Mouse (Mus musculus) monocyte, adult 5-6 weeks (primary cell): ENCODE data around the gene Sp4. TPM values are rescaled to one million over a fixed set of nuclear protein-coding genes. Genes with fewer than 3 reads are reported as not detected.

Experiments
- ATAC-seq: fragments of 153-309, 156-312 bp; replicated peaks from 2 replicates; pipeline ENCODE4 v1.8.0; 2017; ENCODE audit warnings: mild to moderate bottlenecking; ENCODE audit not compliant: low TSS enrichment, insufficient number of reproducible peaks, severe bottlenecking, poor library complexity, low FRiP score
- total RNA-seq: library from RNA; stranded (forward); fragments of 200-1000, 200-491, 200-594 nt; gene quantifications from 3 replicates; pipeline ENCODE4 v1.2.3, GENCODE M21; 2017

Gene Sp4
- total RNA-seq, 1 experiment from 2014 or later: 18.1 TPM

GRCm38 (mm10) chr12:118288947-118289346 is 12.3 kb downstream of the Sp4 start:
- no peak for ATAC-seq

GRCm38 (mm10) chr12:118285099-118285498 is 16.1 kb downstream of the Sp4 start:
- ATAC-seq: no peak

DNA sequence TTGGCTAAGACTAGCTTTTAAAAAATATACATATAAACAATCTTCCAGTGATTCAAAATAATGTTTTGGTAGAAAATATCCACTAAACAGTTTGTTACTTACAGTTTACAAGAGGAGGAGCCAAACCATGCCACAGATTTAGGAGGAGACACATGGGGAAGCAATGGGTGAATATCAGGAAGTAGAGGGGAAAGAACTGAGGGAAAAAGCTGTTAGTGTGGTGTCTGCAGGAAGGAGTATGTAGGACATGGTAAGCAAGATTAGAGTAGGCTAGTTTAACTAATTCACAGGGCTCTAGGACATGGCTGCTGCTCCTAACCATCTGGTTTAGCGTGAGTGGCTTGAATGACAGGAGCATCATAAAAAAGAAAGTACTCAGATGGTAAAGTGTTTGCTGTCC is 19.3 kb downstream of the Sp4 start:
- no peak for ATAC-seq

- ATAC-seq: no peak
Observed at GRCm38 (mm10) chr12:118276385-118276784, 24.9 kb downstream of the Sp4 start.

- no peak for ATAC-seq
Observed at GRCm38 (mm10) chr12:118264905-118265304, 36.3 kb downstream of the Sp4 start.

- no peak for ATAC-seq
Observed at GRCm38 (mm10) chr12:118263878-118264277, 37.4 kb downstream of the Sp4 start.

DNA sequence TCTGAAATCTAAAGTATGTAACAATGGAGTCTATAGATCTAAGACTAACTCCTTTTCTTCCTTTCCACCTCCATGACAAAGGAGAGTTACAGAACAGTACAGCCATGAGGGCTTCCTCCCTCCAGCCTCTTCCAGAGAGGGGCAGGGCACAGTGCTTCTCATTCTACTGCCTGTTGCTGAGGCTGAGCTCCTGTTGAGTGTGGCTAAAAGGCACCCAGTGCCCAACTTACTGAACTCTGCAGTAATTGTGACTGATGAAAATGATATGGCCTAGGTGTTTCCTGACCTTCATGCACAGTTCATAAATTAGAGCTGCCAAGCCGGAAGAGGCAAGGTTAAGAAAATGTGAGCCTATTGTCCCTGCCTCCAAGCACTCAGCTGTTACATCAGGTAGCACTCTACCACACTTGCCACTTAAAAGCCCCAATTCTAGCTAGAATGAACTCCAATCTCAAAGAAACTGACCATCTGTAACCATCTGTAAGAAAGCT is 45.9 kb downstream of the Sp4 start:
- no peak for ATAC-seq

DNA sequence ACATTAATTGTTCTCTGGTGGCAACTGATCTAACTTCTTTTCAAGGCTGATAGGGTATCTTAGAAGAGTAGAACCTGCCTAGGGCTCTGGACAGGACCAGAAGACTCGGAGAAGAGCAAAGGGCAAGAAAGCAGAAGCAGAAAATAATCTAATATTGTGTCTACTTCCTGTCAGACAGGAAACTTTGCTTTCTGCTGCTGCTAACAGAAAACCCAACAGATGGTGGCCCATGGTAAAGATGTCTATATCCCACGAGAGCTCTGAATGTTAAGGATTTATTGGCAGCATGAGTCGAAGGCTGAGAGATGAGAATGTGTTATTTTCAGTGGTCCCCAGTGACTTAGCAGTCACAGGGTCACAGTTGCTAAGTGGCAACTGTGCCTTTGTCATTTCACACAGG is 80.1 kb downstream of the Sp4 start:
- no peak for ATAC-seq

DNA sequence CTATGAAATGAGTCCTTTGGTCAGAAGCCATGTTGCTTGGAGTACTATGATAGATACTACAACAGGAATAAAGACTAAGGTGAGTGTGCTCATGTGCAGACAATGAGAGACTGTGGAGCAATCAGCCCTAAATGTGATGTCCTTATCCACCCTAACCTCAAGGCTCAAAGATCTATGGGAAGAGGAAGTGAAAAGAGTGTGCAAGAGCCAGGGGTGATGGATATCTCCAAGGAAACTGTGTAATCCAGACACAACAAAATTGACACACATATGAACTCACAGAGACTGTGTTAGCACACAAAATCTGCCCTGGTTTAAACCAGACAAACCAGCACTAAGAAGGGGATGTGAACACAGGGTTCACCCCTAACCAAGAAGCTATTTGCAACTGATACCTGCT is 81.2 kb downstream of the Sp4 start:
- ATAC-seq: no peak

DNA sequence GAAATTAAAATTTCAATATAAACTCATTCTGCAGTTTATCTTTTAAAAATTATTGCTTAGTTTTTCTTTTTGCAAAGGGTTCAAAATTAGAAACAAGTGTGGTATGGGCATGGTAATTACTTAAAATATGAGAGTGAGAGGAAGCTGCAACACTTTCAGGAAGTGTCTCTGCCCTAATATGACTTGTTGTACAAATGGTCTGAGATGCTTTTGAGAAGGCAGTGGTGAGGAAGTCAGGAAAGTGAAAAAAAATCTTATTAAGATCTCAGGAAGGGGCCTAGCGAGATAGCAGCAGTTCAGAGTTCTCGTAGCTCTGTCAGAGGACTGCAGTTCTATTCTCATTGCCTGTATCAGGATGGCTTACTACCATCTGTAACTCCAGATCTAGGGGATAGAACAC is 89.1 kb downstream of the Sp4 start:
- ATAC-seq: no peak

- no peak for ATAC-seq
Observed at GRCm38 (mm10) chr12:118198386-118199093, 102.7 kb downstream of the Sp4 start, which contains the start of gene Dnah11. Gene Dnah11, minus strand, starts transcription at chr12:118199043.

DNA sequence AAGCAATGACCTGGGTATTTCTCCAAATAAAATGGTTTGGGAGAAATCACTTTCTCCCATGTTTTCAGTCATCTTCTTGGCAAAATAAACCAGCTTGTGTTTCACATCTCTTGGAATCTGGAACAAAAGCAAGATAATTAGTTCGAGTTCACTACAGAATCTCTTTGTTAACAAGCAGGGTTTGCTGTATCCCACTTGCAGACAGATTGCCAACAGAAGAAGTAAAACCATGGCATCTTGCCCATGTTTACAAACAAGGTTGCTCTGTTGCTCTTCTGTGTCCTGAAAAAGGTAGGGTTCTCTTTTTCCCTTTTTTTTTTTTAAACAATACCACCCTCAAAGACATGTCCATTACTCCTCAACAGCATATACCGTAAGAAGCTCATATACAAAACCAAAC is 104.7 kb downstream of the Sp4 start:
- ATAC-seq: no peak

- ATAC-seq: no peak
Observed at GRCm38 (mm10) chr12:118189535-118189934, 111.7 kb downstream of the Sp4 start.

DNA sequence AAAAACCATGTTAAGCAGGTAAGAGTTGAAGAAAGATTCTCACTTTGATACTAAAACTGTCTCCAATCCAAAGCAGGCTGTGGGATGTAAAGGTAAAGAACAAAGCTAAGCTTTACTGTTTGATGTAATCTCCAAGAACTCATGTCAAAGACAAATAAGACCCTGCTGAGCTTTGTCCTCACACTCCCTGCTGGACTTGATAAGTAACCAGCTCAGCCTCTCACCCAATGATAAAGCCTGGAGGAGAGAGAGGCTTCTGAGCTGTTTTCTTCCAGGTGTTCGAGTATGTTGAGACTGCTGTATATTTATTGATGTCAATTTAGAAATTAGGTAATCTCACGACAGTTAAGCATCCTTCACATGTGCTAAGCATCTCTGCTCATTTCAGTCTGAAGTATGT is 113.6 kb downstream of the Sp4 start:
- ATAC-seq: no peak

- no peak for ATAC-seq
Observed at GRCm38 (mm10) chr12:118186881-118187489, 114.3 kb downstream of the Sp4 start.

DNA sequence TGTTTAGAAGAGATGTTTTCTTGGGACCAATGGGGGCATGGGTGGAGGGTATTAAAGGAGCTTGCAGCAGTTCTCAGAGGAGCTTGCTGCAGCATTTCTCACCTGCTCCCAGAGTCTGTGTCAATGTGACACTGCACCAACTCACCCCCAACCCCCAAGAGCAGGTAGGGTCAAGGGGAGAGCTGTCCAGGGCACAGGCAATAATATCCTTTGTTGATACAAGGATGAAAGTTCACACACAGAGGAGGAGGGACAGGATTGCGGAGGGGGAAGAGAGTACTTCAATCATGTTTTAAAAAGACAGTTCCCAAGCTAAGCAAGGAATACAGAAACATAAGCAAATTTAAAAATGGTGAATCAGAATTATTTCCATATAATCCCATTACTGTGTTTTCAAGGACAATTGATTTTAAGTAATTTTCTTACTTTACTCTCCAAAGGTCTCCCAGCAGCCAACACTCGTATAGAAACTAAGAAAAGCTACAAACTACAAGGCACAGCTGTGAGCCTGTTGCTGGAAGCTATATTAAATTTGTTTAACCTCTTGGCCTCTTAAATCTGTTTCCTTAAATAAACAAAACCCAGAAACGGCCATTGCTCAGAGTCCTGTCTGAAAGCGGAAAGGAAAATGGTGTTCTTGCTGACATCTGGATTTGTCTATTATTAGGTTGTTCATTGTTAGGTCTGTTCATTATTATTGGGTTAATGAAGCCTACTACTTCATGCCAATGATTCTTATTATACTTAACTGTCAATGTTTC is 114.9 kb downstream of the Sp4 start:
- ATAC-seq: no peak
